Mouse (Mus musculus): ENCODE results near the gene Serpina11.

Gene Serpina11

DNA sequence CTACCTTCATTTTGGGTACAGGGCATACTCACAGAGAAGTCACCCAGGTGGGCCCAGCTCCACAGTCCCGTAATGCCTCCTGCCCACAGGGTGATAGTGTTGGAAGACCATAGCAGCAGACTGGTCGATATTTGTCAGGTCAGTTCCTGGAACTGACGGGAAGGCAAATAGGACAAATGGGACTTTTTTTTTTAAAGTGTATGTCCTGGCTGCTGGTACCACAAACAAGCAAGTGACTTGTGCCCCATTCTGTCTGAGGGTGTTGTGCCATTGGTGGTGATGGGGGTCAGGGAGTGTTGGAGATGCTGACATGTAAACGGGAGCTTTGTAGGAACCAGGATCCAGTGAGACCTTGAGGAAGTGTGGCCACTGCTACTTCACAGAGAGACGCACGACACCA, at the start of gene Serpina11:
Serpina11 (minus strand) TSS at position 101 of the 400 bp plus-strand sequence.
- DNase-seq (ENCODE audit: low spot score in 2 of 2): no peak

DNA sequence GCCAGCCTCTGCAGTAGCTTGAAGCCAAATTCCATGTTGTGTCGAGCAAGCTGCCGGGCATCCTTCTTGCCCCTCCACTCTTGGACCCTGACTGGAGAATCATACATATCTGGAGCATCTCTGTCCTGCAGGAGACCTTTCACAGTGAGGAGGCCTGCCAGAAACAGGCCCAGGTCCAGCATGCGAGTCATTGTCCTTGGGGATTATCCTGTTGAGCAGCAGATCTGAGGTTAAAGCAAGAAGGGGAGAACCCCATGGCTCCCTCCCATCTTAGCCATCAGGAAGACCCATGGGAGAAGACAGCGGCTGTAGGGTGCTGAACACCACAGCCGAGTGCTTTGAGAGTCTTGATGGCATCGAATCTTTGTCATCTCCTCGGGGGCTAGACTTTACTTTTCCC, 48.4 kb upstream of the Serpina11 start:
- no peak for DNase-seq (ENCODE audit: low spot score in 2 of 2)

DNA sequence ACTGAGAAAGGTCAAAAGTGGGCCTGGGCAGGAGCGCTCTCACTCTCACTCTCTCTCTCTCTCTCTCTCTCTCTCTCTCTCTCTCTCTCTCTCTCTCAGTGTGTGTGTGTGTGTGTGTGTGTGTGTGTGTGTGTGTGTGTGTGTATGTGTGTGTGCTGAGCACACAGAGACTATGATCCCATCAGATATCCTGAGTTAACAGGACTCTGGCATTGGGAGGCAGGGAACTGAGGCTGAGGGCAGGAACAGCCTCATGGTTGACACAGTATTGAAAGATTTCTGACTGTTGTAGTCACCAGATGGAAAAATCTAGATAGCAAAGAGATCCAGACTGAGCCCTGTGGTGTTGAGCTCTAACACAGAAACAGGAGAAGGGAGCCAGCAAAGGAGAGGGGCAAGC, 44.0 kb upstream of the Serpina11 start:
- DNase-seq (ENCODE audit: low spot score in 2 of 2): no peak

DNA sequence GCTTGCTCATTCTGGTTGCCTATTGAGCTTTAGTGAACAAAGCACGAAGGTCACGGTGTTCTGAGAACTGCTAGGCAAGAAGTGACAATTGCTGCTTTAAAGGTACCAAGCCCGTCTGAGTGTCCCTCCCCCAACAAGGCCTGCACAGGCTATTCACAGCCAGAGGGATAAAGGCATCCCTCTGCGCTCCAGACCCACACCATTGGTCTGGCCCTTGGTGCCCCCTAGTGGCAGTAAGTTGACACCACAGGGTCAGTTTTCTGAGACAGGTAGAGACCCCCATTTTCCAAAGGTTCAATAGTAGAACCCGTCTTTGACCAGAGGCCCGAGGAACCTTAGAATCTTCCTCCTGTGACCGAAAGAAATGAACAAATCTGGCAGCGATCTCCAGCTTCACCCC, 40.2 kb upstream of the Serpina11 start:
- DNase-seq (ENCODE audit: low spot score in 2 of 2): peak; percentile 6 to 22

DNA sequence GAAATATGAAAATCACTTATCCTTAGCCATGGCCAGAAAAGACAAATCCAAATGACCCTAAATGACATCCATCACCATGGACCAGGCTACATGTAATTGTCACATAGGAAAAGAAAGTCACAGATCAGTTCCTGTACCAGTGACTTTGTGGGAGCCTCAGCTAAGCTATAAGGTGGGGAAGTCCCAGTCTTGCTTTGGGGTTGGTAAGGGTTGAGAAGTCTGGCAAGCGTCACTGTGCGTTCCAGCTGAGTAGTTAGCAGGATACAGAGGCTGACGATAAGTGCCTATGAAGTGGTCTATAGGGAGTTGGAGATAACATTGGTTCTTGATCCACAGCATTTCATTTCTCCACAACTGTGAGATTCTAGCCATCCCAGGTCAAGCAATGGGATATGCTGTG, 25.5 kb upstream of the Serpina11 start:
- no peak for DNase-seq (ENCODE audit: low spot score in 2 of 2)

DNA sequence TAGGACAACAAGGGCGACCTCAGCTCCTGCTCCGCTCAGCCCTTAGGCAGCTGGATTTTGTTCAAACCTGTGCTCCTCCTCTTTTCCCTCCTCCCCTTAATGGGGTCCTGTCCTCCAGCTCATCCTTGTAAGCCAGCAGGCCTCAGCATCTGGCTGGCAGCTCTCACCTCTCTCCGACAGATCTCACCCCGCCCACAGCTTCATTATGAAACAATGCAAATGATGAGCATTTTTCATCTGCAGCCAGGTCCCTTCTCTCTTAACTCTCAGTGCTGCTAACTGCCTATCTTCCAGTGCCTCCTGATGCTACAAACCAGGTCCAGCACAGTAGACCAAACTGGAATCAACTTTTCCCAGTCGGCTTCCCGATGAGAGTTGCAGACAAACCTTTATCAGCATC, 23.9 kb upstream of the Serpina11 start, which contains the start of gene Serpina9:
Serpina9 (minus strand) TSS at position 136 of the 400 bp plus-strand sequence.
- DNase-seq (ENCODE audit: low spot score in 2 of 2): no peak

DNA sequence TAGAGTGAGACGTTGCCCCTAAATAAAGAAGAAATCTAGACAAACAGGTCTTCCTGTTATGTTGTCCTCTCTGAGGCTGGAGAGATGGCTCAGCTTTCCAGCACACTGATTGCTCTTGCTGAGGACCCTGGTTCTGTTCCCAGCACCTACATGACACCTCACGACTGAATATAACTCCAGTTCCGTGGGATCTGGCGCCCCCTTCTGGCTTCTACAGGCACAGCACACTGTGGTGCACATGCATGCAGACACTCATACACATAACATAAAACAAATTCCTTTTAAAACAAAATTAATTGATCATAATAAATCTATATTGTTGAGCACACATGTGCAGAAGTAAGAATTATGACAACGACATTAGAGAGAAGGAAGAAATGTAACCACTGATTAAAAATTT, 14.9 kb upstream of the Serpina11 start:
- no peak for DNase-seq (ENCODE audit: low spot score in 2 of 2)

DNA sequence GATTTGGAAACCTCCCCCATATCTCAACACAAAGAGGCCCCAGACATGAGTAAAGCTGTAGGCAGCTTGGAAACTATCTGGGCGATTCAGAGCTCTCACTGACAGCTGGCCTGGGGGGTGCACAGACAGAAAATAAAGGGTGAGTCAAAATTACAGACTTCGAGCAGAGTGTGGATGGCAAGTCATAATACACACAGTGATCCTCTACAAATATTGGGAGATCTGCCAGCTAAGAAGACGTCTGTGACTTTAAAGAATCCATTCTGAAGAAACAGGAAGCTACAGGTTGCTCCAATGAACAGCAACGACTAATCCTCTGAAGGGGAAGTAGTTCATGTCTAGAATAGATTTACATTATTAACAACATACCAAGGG, 13.5 kb upstream of the Serpina11 start:
- no peak for DNase-seq (ENCODE audit: low spot score in 2 of 2)

DNA sequence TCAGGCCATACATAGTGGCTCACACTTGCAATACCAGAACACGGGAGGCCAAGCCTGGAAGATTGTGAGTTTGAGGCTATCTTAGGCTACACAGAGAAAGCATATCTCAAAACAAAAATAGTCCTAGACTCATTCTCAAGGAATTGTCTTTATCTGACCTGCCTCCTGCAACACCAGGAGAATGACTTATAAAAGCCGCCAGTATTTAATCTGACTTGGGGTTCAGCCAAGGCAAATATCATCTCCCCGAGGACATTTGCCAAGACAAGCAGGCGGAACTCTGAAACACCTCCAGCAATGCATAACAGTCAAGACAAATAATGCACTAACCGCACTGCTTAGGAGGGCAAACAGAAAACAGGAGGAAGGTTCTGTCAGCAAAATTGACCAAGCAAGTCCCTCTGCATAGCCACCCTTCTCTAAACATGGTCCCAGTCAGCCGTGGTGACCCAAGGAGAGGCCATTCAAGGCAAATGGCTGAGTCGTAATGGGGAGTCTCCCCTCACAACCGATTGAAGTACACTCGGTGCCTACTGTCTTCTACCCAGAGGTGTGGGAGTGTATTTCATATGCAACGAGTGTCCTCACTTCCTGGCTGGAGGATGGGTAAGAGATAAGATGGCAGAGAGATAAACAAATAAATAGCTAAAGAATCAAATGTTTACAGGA, 12.9 kb upstream of the Serpina11 start:
- DNase-seq (ENCODE audit: low spot score in 2 of 2): peak; percentile 64 to 69

DNA sequence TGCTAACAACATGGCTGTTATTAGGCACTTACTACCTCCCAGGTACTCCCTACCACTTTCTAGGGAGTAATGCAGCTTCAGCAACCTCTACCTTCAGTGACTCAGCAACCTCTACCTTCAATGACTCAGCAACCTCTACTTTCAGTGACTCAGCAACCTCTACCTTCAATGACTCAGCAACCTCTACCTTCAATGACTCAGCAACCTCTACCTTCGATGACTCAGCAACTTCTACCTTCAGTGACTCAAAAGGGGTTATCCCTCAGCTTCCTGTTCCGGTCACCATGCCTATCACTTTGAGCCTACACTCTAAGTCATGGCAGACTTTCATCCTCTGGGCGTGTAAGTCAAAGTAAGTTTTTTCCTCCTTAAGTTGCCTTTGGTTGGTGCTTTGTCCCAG, 10.8 kb upstream of the Serpina11 start:
- DNase-seq (ENCODE audit: low spot score in 2 of 2): no peak

DNA sequence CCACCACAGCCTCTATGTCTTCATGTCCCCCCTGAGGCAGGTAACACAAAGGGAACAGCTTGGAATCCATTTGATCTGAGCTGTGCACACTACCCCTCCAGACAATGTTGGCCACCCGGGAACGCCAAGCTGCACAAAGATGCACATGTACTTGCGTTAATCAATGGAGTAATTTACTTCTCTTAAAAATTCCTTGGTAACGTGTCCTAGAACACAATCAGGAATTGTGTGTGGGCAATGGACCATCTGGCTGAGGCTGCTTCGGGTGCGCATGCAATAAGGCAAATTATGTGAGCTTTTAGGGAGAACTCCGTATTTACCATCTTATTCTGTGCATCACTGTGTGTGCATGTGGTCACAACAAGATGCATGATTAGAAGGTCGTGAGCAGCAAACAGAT, 9.9 kb upstream of the Serpina11 start:
- no peak for DNase-seq (ENCODE audit: low spot score in 2 of 2)

DNA sequence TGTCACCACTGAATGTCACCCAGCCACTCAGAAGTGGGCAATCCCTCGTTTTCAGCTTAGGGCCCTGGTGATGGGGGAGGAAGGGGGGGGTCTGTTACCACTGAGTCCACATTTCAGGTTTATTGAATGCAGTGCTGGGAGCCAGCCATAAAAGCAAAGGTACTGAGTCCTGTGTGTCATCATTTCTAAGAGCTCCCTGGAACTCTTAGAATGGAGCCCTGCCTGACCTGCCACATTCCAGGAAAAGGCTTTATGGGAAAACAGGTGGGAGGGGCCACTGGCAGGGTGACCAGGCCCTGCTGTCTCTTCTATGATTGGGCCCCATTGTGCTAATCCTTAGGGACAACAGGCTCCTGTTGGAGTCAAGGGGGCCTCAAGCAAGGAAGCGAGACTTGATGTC, 6.8 kb upstream of the Serpina11 start:
- no peak for DNase-seq (ENCODE audit: low spot score in 2 of 2)

DNA sequence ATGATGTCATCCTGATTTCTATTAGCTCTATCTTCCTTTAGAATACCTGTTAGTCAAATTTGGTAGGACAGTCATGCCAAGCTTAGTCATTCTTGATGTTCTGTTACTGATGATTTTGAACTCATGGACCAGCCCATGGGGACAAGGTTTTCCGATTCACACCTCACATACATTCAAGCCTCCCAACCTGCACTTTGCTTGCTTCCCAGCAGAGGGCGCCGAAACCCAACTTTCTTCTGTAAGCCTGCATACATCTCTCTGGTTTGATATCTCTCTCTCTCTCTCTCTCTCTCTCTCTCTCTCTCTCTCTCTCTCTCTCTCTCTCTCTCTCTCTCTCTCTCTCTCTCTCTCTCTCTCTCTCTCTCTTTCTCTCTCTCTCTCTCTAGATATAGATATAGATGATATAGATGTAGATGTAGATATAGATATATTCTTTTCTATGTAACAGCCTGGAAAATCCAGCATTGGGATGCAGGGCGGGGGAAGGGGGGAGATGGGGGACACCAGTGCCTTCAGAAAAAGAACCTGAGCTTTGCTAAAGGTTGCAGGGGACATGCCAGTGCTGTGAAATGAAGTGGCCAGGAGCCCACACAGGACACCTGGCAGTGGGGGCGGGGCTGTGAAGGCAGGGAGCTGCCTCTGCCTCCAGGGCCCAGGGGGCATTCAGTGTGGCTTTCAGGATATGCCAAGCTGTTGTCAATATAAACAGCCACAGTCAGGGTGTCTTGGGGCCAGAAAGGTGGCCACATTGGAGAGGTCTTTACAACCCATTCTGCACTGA, 5.7 kb upstream of the Serpina11 start:
- peak; percentile 54 to 67 for DNase-seq (ENCODE audit: low spot score in 2 of 2)

DNA sequence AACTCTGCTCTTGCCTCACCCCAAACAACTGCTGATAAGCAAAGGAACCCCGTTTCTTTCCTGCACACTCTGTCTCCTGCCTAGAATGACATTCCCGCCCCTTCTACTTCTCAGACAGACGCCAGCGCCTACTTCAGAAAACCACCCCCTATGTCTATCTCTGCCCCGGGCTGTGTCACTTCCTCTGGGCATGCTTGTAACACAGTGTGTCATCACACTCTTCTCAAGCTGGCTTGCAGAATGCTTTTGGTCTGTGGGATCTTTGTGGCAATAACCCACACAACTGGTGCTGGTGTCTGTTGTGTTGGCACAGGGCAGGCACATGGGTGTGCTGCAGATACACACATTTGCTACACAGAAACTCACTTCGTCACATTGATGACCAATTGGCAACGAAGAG, 3.2 kb upstream of the Serpina11 start:
- no peak for DNase-seq (ENCODE audit: low spot score in 2 of 2)

DNA sequence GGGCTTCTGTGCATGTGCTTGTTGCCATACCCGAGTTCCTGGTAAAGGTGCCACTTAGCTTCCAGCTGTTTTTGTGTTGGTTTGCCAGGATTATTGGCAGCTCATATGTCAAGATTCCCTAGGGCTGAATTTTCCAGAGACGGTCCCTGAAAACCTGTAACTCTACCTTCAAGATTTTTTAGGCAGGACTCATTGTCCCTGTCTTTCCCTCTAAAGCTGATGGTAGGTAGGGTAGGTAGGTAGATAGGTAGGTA, 316 bp downstream of the Serpina11 start:
- DNase-seq (ENCODE audit: low spot score in 2 of 2): no peak

DNA sequence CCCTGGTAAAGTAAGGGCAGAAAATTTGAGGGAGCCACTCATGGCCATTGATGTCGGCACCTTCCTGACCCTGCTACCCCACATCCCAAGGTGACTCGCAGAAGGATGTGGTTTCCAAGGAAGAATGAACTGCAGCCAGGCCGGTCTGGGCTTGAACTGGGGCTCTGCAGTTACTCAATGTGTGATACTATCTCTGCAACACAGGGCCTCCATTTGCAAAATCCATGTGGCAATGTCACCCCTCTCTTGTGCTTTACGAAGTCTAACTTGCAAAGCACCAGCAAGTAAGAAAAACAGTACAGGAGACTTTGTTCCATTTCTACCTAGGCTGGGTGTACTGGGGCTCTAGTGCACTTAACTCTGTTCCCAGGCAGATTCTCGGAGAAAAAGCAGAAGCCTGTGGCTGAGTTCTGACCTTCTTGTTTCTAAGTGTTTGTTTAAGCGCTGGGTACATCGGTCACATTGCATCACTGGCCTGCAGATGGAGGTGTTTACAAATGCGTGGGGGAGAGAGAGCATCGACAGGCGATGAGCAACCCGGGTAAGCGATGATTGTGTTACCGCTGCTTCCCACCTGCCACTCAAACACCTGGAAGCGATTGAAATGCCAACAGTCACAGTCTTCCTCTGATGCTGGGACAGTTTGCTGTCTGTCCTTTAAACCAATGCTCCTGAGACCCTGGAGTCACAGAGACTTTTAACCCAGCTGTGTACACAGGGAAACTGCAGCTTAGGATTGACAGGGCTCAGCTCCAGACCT, 823 bp downstream of the Serpina11 start:
- DNase-seq (ENCODE audit: low spot score in 2 of 2): peak in 1 of 2 experiments; percentile 20

DNA sequence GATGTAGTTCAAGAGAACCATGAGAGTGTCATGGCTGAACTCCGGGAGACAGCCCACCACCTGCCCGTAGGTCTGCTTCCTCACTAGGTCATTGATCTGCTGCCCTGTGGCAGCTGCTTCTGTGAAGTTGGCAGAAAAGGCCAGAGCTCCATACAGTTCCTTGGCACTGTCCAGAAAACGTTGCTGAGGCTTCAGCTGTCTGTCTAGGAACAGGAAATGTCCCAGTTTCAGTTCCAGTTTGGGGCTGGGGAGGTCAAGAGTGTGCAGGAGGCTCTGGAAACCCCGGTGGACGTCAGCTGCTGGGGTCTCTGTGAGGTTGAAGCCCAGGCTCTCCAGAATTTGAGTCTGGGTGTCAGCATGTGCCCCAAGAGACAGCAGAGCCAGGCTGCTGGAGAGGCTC, 3.9 kb downstream of the Serpina11 start:
- no peak for DNase-seq (ENCODE audit: low spot score in 2 of 2)

DNA sequence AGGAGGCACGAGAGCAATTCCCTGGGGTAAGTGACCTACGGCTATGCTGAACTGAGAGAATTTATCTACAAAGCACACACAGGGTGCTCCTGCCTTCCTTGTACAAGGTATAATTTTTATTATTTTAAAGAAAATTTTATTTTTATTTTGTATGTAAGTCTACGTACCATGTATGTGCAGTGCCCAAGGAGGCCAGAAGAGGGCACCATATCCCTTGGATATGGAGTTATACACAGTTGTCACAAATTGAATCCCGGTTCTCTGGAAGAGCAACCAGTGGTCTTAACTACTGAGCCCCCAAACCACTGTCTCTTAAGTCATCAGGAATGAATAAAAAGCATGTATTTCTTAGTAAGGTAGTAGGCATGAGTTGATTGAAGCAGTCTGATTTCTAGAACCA, 4.8 kb downstream of the Serpina11 start:
- no peak for DNase-seq (ENCODE audit: low spot score in 2 of 2)

DNA sequence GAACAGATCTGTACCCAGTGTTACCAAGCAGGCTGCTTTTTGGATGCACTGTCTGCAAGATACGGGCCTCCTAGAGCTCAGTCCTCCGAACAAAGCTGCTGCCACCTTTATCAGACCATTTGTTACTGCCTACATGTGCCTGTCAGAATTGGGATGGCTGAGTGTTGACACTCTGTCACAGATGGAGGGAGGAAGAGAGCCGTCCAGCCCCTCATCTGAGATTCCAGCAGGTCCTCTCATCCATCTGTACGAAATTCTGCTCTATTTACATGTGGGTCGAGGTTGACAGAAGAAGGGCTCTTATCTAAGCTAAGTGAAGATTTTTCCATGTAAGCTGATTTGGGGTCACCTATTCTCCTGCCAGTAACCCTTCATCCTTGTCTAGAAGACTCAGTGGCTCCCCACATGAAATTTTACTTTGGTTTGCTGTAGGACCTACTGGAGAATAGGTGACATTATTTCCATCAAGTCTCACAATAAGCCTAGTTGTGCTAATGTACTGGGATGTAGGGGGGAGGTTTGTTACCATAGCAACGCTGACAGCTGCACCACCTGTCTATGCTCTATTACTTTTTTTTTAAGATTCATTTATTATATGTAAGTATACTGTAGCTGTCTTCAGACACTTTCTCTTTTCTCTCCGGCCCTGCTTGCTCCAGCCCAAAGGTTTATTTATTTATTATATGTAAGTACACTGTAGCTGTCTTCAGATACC, 8.0 kb downstream of the Serpina11 start:
- DNase-seq (ENCODE audit: low spot score in 2 of 2): no peak

DNA sequence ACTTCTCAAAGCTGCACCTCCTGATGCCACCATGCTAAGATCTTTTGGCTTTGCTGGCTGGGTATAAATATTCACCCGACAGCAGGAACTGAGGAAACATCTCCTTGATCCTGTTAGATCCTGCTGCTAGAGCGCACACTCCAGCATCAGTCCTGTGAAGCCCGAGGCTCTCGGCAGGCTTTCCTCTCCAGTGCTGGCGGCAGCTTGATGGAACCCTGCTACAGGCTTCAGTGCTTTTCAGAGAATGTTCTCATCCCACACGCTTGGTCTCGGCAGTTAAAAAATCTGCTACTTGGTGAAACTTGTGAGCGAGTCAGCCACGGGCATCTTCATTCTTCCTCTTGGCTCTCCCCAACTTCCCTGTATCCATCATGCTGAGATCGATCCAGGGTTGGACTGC, 11.5 kb downstream of the Serpina11 start:
- no peak for DNase-seq (ENCODE audit: low spot score in 2 of 2)

DNA sequence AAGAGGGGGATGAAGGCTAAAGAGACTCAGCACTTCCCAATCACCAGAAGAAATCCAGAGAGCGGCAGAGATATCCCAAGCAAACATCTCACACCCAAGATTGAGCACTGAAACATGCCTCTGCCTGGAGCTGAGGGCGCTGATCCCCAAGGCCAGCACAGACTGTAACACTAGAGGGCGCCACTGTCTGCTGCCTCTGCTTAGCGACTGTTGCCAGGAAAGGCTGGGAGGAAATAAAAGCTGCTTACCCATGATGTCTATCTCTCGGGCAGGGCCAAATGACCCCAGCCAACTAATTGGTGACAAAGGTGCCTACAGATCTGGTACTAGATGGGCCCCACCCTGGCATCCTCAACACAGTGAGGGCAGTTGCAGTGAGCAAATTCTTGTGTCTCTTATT, 11.9 kb downstream of the Serpina11 start:
- DNase-seq (ENCODE audit: low spot score in 2 of 2): peak; percentile 20 to 62

DNA sequence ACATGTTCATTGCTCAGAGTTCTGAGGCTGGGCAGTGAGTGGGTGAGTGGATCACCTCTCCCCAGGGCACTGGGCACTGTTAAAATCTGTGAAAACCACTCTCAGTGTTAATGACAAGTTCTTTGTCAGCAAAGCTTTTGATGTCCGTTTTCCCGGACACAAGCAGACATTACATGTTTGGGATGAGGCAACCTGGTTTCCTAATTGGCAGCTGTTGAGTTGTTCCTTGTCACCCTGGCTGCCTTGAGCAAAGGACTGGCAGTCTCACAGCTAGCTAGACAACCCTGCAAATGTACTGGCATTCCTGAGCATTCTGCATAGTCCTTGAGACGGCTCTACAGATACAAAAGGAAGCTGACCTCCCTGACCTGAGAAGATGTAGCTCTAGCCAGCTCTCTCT, 12.7 kb downstream of the Serpina11 start:
- no peak for DNase-seq (ENCODE audit: low spot score in 2 of 2)
